Mouse (Mus musculus) cerebellum, adult 11-12 months (tissue): Measurements from ENCODE around the gene Prss57.

Experiments
- DNase-seq: peaks from one replicate; pipeline ENCODE4 v3.0.0; 2022

The Prss57 gene

GRCm38 (mm10) chr10:79790861-79791260, at the start of gene Prss57:
Gene Prss57 (minus strand): TSS chr10:79790961.
- DNase-seq, result no peak

GRCm38 (mm10) chr10:79840091-79840490, 49.3 kb upstream of the Prss57 start:
- DNase-seq, result no peak

- no peak for DNase-seq
Measured at GRCm38 (mm10) chr10:79838151-79838550, 47.4 kb upstream of the Prss57 start.

GRCm38 (mm10) chr10:79836918-79837317, 46.2 kb upstream of the Prss57 start:
- DNase-seq, result no peak

GRCm38 (mm10) chr10:79834769-79835398, 44.1 kb upstream of the Prss57 start:
- DNase-seq, result peak; percentile 60

- no peak for DNase-seq
Measured at GRCm38 (mm10) chr10:79832786-79833181, 42.0 kb upstream of the Prss57 start.

GRCm38 (mm10) chr10:79832026-79832785, 41.4 kb upstream of the Prss57 start:
- DNase-seq, result no peak

GRCm38 (mm10) chr10:79831583-79831982, 40.8 kb upstream of the Prss57 start:
- DNase-seq, result no peak

- no peak for DNase-seq
Measured at GRCm38 (mm10) chr10:79824413-79824812, 33.7 kb upstream of the Prss57 start.

GRCm38 (mm10) chr10:79823011-79823410, 32.2 kb upstream of the Prss57 start:
- no peak for DNase-seq

GRCm38 (mm10) chr10:79822372-79822771, 31.6 kb upstream of the Prss57 start:
- DNase-seq, result no peak

GRCm38 (mm10) chr10:79821731-79822130, 31.0 kb upstream of the Prss57 start:
- no peak for DNase-seq

GRCm38 (mm10) chr10:79820782-79821181, 30.0 kb upstream of the Prss57 start, which contains the start of gene Misp:
Gene Misp (plus strand): TSS chr10:79820989.
- no peak for DNase-seq

GRCm38 (mm10) chr10:79820277-79820676, 29.5 kb upstream of the Prss57 start:
- DNase-seq, result no peak

- DNase-seq, result no peak
Measured at GRCm38 (mm10) chr10:79819606-79820005, 28.8 kb upstream of the Prss57 start.

GRCm38 (mm10) chr10:79818225-79818624, 27.5 kb upstream of the Prss57 start:
- DNase-seq, result no peak

GRCm38 (mm10) chr10:79817111-79817510, 26.4 kb upstream of the Prss57 start:
- no peak for DNase-seq

- DNase-seq, result no peak
Measured at GRCm38 (mm10) chr10:79815671-79816494, 25.1 kb upstream of the Prss57 start.

GRCm38 (mm10) chr10:79814271-79814842, 23.6 kb upstream of the Prss57 start:
- no peak for DNase-seq

- peak; percentile 75 for DNase-seq
Measured at GRCm38 (mm10) chr10:79811736-79812637, 21.2 kb upstream of the Prss57 start.

- no peak for DNase-seq
Measured at GRCm38 (mm10) chr10:79808728-79809127, 18.0 kb upstream of the Prss57 start.

GRCm38 (mm10) chr10:79807826-79808225, 17.1 kb upstream of the Prss57 start:
- DNase-seq, result peak; percentile 70
